Mouse (Mus musculus): Measurements from ENCODE around the gene Gjd3. TPM values are rescaled to one million over a fixed set of nuclear protein-coding genes. Genes with fewer than 3 reads are reported as not detected.

Gene Gjd3
- polyA plus RNA-seq, 1 experiment: 0.05 TPM

Other genes with a start within 250 kb of the Gjd3 start
- gene Thra, start 242.4 kb downstream of the Gjd3 start, polyA plus RNA-seq (2012; fragmentation: generic; extraction: Trizol): 68.9 TPM
- 49.1 TPM for gene Nr1d1, start 207.7 kb downstream of the Gjd3 start, polyA plus RNA-seq (2012; fragmentation: generic; extraction: Trizol)
- gene Msl1, start 187.5 kb downstream of the Gjd3 start, polyA plus RNA-seq (2012; fragmentation: generic; extraction: Trizol): 35.6 TPM
- gene Casc3, start 178.1 kb downstream of the Gjd3 start, polyA plus RNA-seq (2012; fragmentation: generic; extraction: Trizol): 22.1 TPM
- gene Rapgefl1, start 146.2 kb downstream of the Gjd3 start, polyA plus RNA-seq (2012; fragmentation: generic; extraction: Trizol): 3.5 TPM
- gene Wipf2, start 119.4 kb downstream of the Gjd3 start, polyA plus RNA-seq (2012; fragmentation: generic; extraction: Trizol): 5.3 TPM
- gene Cdc6, start 75.2 kb downstream of the Gjd3 start, polyA plus RNA-seq (2012; fragmentation: generic; extraction: Trizol): 2.6 TPM
- 27.3 TPM for gene Rara, start 55.2 kb downstream of the Gjd3 start, polyA plus RNA-seq (2012; fragmentation: generic; extraction: Trizol)
- 39.9 TPM for gene Top2a, start 41.2 kb upstream of the Gjd3 start, polyA plus RNA-seq (2012; fragmentation: generic; extraction: Trizol)
- 58.6 TPM for gene Igfbp4, start 58.2 kb upstream of the Gjd3 start, polyA plus RNA-seq (2012; fragmentation: generic; extraction: Trizol)
- gene Tns4, start 106.3 kb upstream of the Gjd3 start, polyA plus RNA-seq (2012; fragmentation: generic; extraction: Trizol): 0.11 TPM
- gene Ccr7, start 172.1 kb upstream of the Gjd3 start, polyA plus RNA-seq (2012; fragmentation: generic; extraction: Trizol): 0.38 TPM
- gene Smarce1, start 248.0 kb upstream of the Gjd3 start, polyA plus RNA-seq (2012; fragmentation: generic; extraction: Trizol): 90.3 TPM

All from myocyte (in vitro differentiated cells).